Mouse (Mus musculus) cerebellum, adult 11 months (tissue): ENCODE results near the gene Tbc1d30.

Experiments
- DNase-seq: peaks from one replicate; pipeline ENCODE4 v3.0.0; 2022

The Tbc1d30 gene

GRCm38 (mm10) chr10:121216804-121217203 lies 134.3 kb downstream of the Tbc1d30 start:
- no peak for DNase-seq
